Mouse (Mus musculus): Measurements from ENCODE around the gene Miox. TPM values are rescaled to one million over a fixed set of nuclear protein-coding genes. Genes with fewer than 3 reads are reported as not detected.

Miox gene
- total and polyA plus RNA-seq, 3 experiments: not detected

GRCm38 (mm10) chr15:89321264-89321663 lies 12.9 kb upstream of the Miox start (continued):
- TF ChIP-seq MEF2A (IDR thresholded peaks at IDR 0.05; ENCODE audit: extremely low read depth, insufficient replicate concordance, low read depth, low read length, poor library complexity, severe bottlenecking) (no peak), NELFE (IDR thresholded peaks at IDR 0.05; ENCODE audit: low read depth, low read length) (peak; percentile 54; the same call in 1 of the 2 replicates), EP300 (IDR thresholded peaks at IDR 0.05; ENCODE audit: low read depth in 1 of 2, low read length in 2 of 2) (peak; percentile 57 to 60; a peak in 3 of 4 replicates), BHLHE40 (IDR thresholded peaks at IDR 0.05; ENCODE audit: borderline replicate concordance, low read depth, low read length) (no peak), KAT2A (conservative IDR thresholded peaks at IDR 0.05; ENCODE audit: low read depth, low read length) (no peak), CHD1 (IDR thresholded peaks at IDR 0.05; ENCODE audit: low read depth, low read length) (no peak), RAD21 (IDR thresholded peaks at IDR 0.05; ENCODE audit: low read depth, low read length) (no peak), MYC (IDR thresholded peaks at IDR 0.05; ENCODE audit: low read depth, low read length) (peak; percentile 94)

DNA sequence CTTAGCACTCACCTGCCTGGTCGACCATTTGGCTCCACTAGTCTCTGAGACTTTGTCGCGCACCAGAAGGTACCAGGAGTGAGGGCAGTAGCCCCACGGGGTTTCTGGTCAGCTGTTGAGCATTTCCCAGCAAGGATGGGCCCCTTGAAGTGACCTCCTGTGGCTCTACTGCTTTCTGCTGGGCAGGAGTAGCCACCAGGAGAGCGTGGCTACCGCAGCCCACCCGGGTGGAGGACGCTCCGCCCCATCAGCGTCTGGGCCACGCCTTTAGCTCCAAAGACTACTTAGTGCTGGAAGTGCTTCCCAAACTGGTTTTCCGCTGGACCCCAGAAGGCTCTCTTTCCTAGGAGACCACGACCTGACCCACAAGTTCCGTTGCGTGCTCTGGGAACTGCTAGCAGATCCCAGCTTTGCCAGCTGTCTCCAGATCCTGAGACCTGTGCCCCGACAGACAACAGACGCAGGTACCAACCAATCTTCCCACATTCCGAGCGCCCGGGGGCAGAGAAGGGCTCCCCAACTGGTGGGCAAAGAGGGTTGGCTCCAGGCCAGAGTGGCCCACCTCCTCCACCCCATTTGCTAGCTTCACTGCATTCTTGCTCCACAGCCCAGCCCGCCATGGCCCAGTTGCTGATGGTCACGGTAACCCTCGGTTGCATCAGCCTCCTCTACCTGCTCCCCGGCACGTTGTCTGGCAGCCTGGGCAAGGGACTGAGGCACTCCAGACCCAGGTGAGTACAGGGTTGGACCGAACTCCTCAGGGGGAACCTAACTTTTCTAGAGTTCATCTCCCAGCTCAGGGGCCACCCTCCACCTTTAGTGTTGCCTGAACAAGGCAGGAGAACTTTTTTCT lies 11.3 kb upstream of the Miox start, which contains the start of gene Adm2:
TSS of gene Adm2 (plus strand) at position 51 of the 853 bp plus-strand sequence.
- Histone ChIP-seq H3K4me3 (ENCODE audit: control insufficient read depth in 1 of 2, insufficient read depth in 1 of 2, low read depth in 2 of 2, low read length in 2 of 2) (peak within 1 kb of the TSS; percentile 81 to 98), H3K27ac (ENCODE audit: control insufficient read depth, low read depth, low read length) (peak within 1 kb of the TSS; percentile 91), H3K27me3 (ENCODE audit: control insufficient read depth in 1 of 2, insufficient read depth in 2 of 2, low read length in 2 of 2) (no peaks in the 10 kb centered on the region), H3K9ac (ENCODE audit: control insufficient read depth, low read depth, low read length, poor library complexity, severe bottlenecking) (peak within 1 kb of the TSS; percentile 86), H3K79me2 (ENCODE audit: control insufficient read depth, insufficient read depth, low read length, poor library complexity) (peaks cover 16% of the 10 kb centered on the region), H3K36me3 (ENCODE audit: control insufficient read depth in 1 of 2, insufficient read depth in 2 of 2, low read length in 2 of 2) (peaks cover 0 to 14% of the 10 kb centered on the region in 2 experiments), H3K9me3 (replicated peaks; ENCODE audit: insufficient read depth, low read length) (no peaks in the 10 kb centered on the region), H3K4me1 (ENCODE audit: control insufficient read depth in 1 of 2, insufficient read depth in 2 of 2, low read length in 2 of 2) (peaks cover 4 to 14% of the 10 kb centered on the region in 2 experiments; a peak in 3 of 4 replicates)
- TF ChIP-seq NELFE (IDR thresholded peaks at IDR 0.05; ENCODE audit: low read depth, low read length) (peak; percentile 27; the same call in 1 of the 2 replicates), CHD1 (IDR thresholded peaks at IDR 0.05; ENCODE audit: low read depth, low read length) (no peak), ZNF384 (IDR thresholded peaks at IDR 0.05; ENCODE audit: low read depth, low read length) (no peak), MAZ (IDR thresholded peaks at IDR 0.05; ENCODE audit: low read depth, low read length) (no peak), GABPA (IDR thresholded peaks at IDR 0.05; ENCODE audit: low read depth, low read length) (no peak), MAX (IDR thresholded peaks at IDR 0.05; ENCODE audit: low read length) (peak; percentile 50), TCF12 (IDR thresholded peaks at IDR 0.05; ENCODE audit: low read depth, low read length) (0 out of 2 replicates have a peak, but pooled peaks have one; percentile 9), TBP (IDR thresholded peaks at IDR 0.05; ENCODE audit: low read depth, low read length) (no peak), CTCF (IDR thresholded peaks at IDR 0.05 in 2 of 3, conservative IDR thresholded peaks at IDR 0.05 in 1 of 3; ENCODE audit: control insufficient read depth in 1 of 3, insufficient read depth in 1 of 3, low read depth in 2 of 3, low read length in 3 of 3, poor library complexity in 1 of 3, severe bottlenecking in 1 of 3) (no peak), ZMIZ1 (IDR thresholded peaks at IDR 0.05; ENCODE audit: low read depth, low read length) (no peak; the same call in 1 of the 2 replicates), ZC3H11A (IDR thresholded peaks at IDR 0.05; ENCODE audit: low read depth, low read length) (no peak), EP300 (IDR thresholded peaks at IDR 0.05; ENCODE audit: low read depth in 1 of 2, low read length in 2 of 2) (no peak), TAL1 (IDR thresholded peaks at IDR 0.05; ENCODE audit: low read length) (no peak), POLR2A (IDR thresholded peaks at IDR 0.05; ENCODE audit: control insufficient read depth in 1 of 2, insufficient read depth in 1 of 2, low read depth in 1 of 2, low read length in 2 of 2, poor library complexity in 1 of 2) (peak; percentile 25 to 62; a peak in 2 of 4 replicates), SIN3A (IDR thresholded peaks at IDR 0.05; ENCODE audit: low read length) (no peak; the same call in none of the 2 replicates), MYC (IDR thresholded peaks at IDR 0.05; ENCODE audit: low read depth, low read length) (peak; percentile 73), MXI1 (IDR thresholded peaks at IDR 0.05; ENCODE audit: low read depth, low read length) (peak; percentile 79), ETS1 (IDR thresholded peaks at IDR 0.05; ENCODE audit: low read depth, low read length) (0 out of 2 replicates have a peak, but pooled peaks have one; percentile 17), RCOR1 (IDR thresholded peaks at IDR 0.05; ENCODE audit: low read depth, low read length) (0 out of 2 replicates have a peak, but pooled peaks have one; percentile 18), POLR2AphosphoS2 (IDR thresholded peaks at IDR 0.05; ENCODE audit: low read length) (0 out of 2 replicates have a peak, but pooled peaks have one; percentile 48)
- peak; percentile 75 for DNase-seq (ENCODE audit: low read depth, low spot score)

All from MEL (cell line).